Comparison of ENCODE assay signal across 9 mouse cellular contexts in genomic region chr13:113587200-113587936, GRCm38 (mm10). TPM values are rescaled to one million over a fixed set of nuclear protein-coding genes. Genes with fewer than 3 reads are reported as not detected.
DNase-seq lines count a peak whose midpoint lies in the region; ATAC-seq and TF ChIP-seq lines count a peak whose summit lies in the region.
"Had no signal": no experiment of that assay in that cellular context is flagged by ENCODE, and none has a peak within 500 bp of the region (broad histone marks: within the 10 kb centered on the region; RNA-seq: fewer than 3 reads in every experiment).

No protein-coding gene starts in this region.

- no peak overlapping the region for H3K9ac ChIP-seq in ES-Bruce4 (ENCODE audit: low read depth, poor library complexity, severe bottlenecking)
- H3K9ac ChIP-seq in hindbrain, embryonic 12.5 days: 0 out of 2 replicates have a peak overlapping the region, but pooled peaks have one; percentile 8
- no peak overlapping the region for H3K9ac ChIP-seq in limb, embryonic 15.5 days
- H3K9ac ChIP-seq in stomach, postnatal 0 days (ENCODE audit: low read length): no peak overlapping the region
- no peak overlapping the region for H3K9ac ChIP-seq in liver, postnatal 0 days (replicated peaks)
- H3K9ac ChIP-seq: liver, embryonic 14.5 days had no signal

- 0 out of 2 replicates have a peak, but pooled peaks have one; percentile 23 for TF ChIP-seq EP300 in ES-Bruce4 (IDR thresholded peaks at IDR 0.05; ENCODE audit: insufficient read depth, low read depth, low read length)
- no peak for TF ChIP-seq EP300 in stomach, postnatal 0 days (optimal IDR thresholded peaks at IDR 0.05)
- TF ChIP-seq EP300 in liver, postnatal 0 days (IDR thresholded peaks at IDR 0.05; ENCODE audit: low read depth): no peak

- H3K9me3 ChIP-seq in ES-Bruce4 (replicated peaks; ENCODE audit: control insufficient read depth, insufficient read depth, low read length, poor library complexity, severe bottlenecking): no peaks in the 10 kb centered on the region
- no peaks in the 10 kb centered on the region for H3K9me3 ChIP-seq in hindbrain, embryonic 12.5 days (replicated peaks)
- H3K9me3 ChIP-seq in limb, embryonic 15.5 days: no peaks in the 10 kb centered on the region
- H3K9me3 ChIP-seq in stomach, postnatal 0 days (ENCODE audit: control insufficient read depth, low read length): no peaks in the 10 kb centered on the region
- H3K9me3 ChIP-seq in liver, postnatal 0 days (ENCODE audit: low read length): no peaks in the 10 kb centered on the region

- H3K27me3 ChIP-seq in ES-Bruce4 (ENCODE audit: control insufficient read depth, insufficient read depth, low read length, poor library complexity, severe bottlenecking): no peaks in the 10 kb centered on the region
- no peaks in the 10 kb centered on the region for H3K27me3 ChIP-seq in hindbrain, embryonic 12.5 days
- H3K27me3 ChIP-seq in limb, embryonic 15.5 days: no peaks in the 10 kb centered on the region
- H3K27me3 ChIP-seq in stomach, postnatal 0 days (ENCODE audit: control insufficient read depth, insufficient read depth, low read length): no peaks in the 10 kb centered on the region
- no peaks in the 10 kb centered on the region for H3K27me3 ChIP-seq in liver, postnatal 0 days (ENCODE audit: insufficient read depth, low read length)

- no peak overlapping the region for H3K27ac ChIP-seq in ES-Bruce4 (ENCODE audit: insufficient read depth, low read length)
- H3K27ac ChIP-seq in hindbrain, embryonic 12.5 days: peak overlapping the region; percentile 77
- H3K27ac ChIP-seq in limb, embryonic 15.5 days: peak overlapping the region; percentile 17
- H3K27ac ChIP-seq in stomach, postnatal 0 days (replicated peaks): no peak overlapping the region
- no peak overlapping the region for H3K27ac ChIP-seq in liver, postnatal 0 days (ENCODE audit: low read depth)
- H3K27ac ChIP-seq: liver, embryonic 14.5 days had no signal

- TF ChIP-seq CTCF in ES-Bruce4 (IDR thresholded peaks at IDR 0.05; ENCODE audit: low read depth, low read length): no peak
- no peak for TF ChIP-seq CTCF in brain, embryonic 14.5 days (IDR thresholded peaks at IDR 0.05; ENCODE audit: borderline replicate concordance, extremely low read depth, insufficient read depth, insufficient read length)
- TF ChIP-seq CTCF in stomach, postnatal 0 days (IDR thresholded peaks at IDR 0.05; ENCODE audit: low read depth): no peak
- no peak for TF ChIP-seq CTCF in liver, postnatal 0 days (IDR thresholded peaks at IDR 0.05; ENCODE audit: low read depth)

- ATAC-seq in hindbrain, embryonic 12.5 days (ENCODE audit: low FRiP score): peak; percentile 92
- ATAC-seq in limb, embryonic 15.5 days (ENCODE audit: insufficient number of reproducible peaks, low FRiP score, low TSS enrichment, low read depth): peak; percentile 72
- ATAC-seq in stomach, postnatal 0 days (ENCODE audit: low FRiP score, low TSS enrichment): peak; percentile 65
- no peak for ATAC-seq in liver, postnatal 0 days

- WGBS in hindbrain, embryonic 12.5 days: 9% methylated on average over 15 of the region's 15 CpGs
- WGBS in limb, embryonic 15.5 days: 27% methylated on average over 15 of the region's 15 CpGs
- 39% methylated on average over 15 of the region's 15 CpGs for WGBS in stomach, postnatal 0 days
- WGBS in liver, postnatal 0 days (ENCODE audit: insufficient replicate concordance): 48% methylated on average over 15 of the region's 15 CpGs

- peaks cover 4% of the 10 kb centered on the region for H3K36me3 ChIP-seq in ES-Bruce4 (ENCODE audit: control insufficient read depth, insufficient read depth, low read length, poor library complexity, severe bottlenecking)
- peaks cover 10% of the 10 kb centered on the region for H3K36me3 ChIP-seq in hindbrain, embryonic 12.5 days
- peaks cover 16% of the 10 kb centered on the region for H3K36me3 ChIP-seq in limb, embryonic 15.5 days
- H3K36me3 ChIP-seq in stomach, postnatal 0 days (ENCODE audit: control insufficient read depth, insufficient read depth, low read length): no peaks in the 10 kb centered on the region
- peaks cover 5% of the 10 kb centered on the region; the same call in 1 of the 2 replicates for H3K36me3 ChIP-seq in liver, postnatal 0 days (replicated peaks; ENCODE audit: insufficient read depth, low read length)

- TF ChIP-seq POLR2A in ES-Bruce4 (IDR thresholded peaks at IDR 0.05; ENCODE audit: insufficient read depth, low read length): no peak
- no peak for TF ChIP-seq POLR2A in brain, embryonic 14.5 days (IDR thresholded peaks at IDR 0.05; ENCODE audit: borderline replicate concordance, extremely low read depth, insufficient read depth, insufficient read length, poor library complexity, severe bottlenecking)

- peak; percentile 94 for DNase-seq in brain, embryonic 14.5 days (ENCODE audit: low read depth)
- DNase-seq in stomach, postnatal 0 days (ENCODE audit: low spot score): no peak
- DNase-seq in liver: no peak
- DNase-seq in thymus, postnatal 10 days (ENCODE audit: low spot score in 2 of 2): no peak
- DNase-seq in liver, postnatal 0 days: no peak

- H3K4me2 ChIP-seq in hindbrain, embryonic 12.5 days (replicated peaks): peak overlapping the region; percentile 29
- H3K4me2 ChIP-seq in limb, embryonic 15.5 days: no peak overlapping the region
- no peak overlapping the region for H3K4me2 ChIP-seq in stomach, postnatal 0 days (replicated peaks; ENCODE audit: low read depth)
- H3K4me2 ChIP-seq in liver, postnatal 0 days (ENCODE audit: low read depth, low read length): no peak overlapping the region

- peak overlapping the region; percentile 17; the same call in 1 of the 2 replicates for H3K4me3 ChIP-seq in ES-Bruce4 (ENCODE audit: low read depth, low read length)
- no peak overlapping the region; the same call in 1 of the 2 replicates for H3K4me3 ChIP-seq in hindbrain, embryonic 12.5 days
- no peak overlapping the region for H3K4me3 ChIP-seq in limb, embryonic 15.5 days
- no peak overlapping the region for H3K4me3 ChIP-seq in stomach, postnatal 0 days (ENCODE audit: low read depth, low read length)
- H3K4me3 ChIP-seq in liver, postnatal 0 days (ENCODE audit: low read depth, low read length): no peak overlapping the region

- H3K4me1 ChIP-seq in ES-Bruce4 (ENCODE audit: control insufficient read depth, insufficient read depth, low read length): peaks cover 2% of the 10 kb centered on the region
- peaks cover 20% of the 10 kb centered on the region for H3K4me1 ChIP-seq in hindbrain, embryonic 12.5 days
- peaks cover 16% of the 10 kb centered on the region for H3K4me1 ChIP-seq in limb, embryonic 15.5 days
- H3K4me1 ChIP-seq in stomach, postnatal 0 days (replicated peaks; ENCODE audit: control insufficient read depth, insufficient read depth): no peaks in the 10 kb centered on the region
- peaks cover 6% of the 10 kb centered on the region; the same call in 1 of the 2 replicates for H3K4me1 ChIP-seq in liver, postnatal 0 days (ENCODE audit: insufficient read depth)

RNA-seq across cellular contexts. Expression of gene Snx18, which starts 31.0 kb away (rescaled TPM):
- 36.7 and 42.4 TPM in 2 replicates for polyA plus RNA-seq in ES-Bruce4 (2011; ENCODE audit: insufficient read depth, insufficient read length, low read depth, missing spikeins)
- 9.5 and 14.2 TPM in 2 replicates for polyA plus RNA-seq in brain, embryonic 14.5 days (2012; rRNA removed)
- 30.6 and 31.1 TPM in 2 replicates for polyA plus RNA-seq in hindbrain, embryonic 12.5 days (2016; fragmentation: Nextera tagmentation; extraction: Ambion mirVana)
- 21.1 and 25.2 TPM in 2 replicates for polyA plus RNA-seq in limb, embryonic 15.5 days (2015; fragmentation: Nextera tagmentation; extraction: Ambion mirVana)
- 15.6 and 18.0 TPM in 2 replicates for polyA plus RNA-seq in stomach, postnatal 0 days (2015; fragmentation: Nextera tagmentation; extraction: Ambion mirVana)
- 5.7 and 6.9 TPM in 2 replicates for polyA plus RNA-seq in liver, postnatal 0 days (2015; fragmentation: Nextera tagmentation; extraction: Ambion mirVana)

Comparison
In these comparisons a context has a peak if more than half of its experiments do, and no peak if none do; other contexts are left out.
1. H3K27ac ChIP-seq: peak in hindbrain, embryonic 12.5 days (single experiment) and limb, embryonic 15.5 days (single experiment); none in ES-Bruce4 (single experiment), stomach, postnatal 0 days (single experiment) and liver, postnatal 0 days (single experiment).